Mouse (Mus musculus): ENCODE data around the gene Olfr1057.
"Not testable (repeated sequence)": the region's sequence is repeated elsewhere in the genome, so short reads cannot be mapped to it uniquely, and the experiment has no call there.

Olfr1057 gene

GRCm38 (mm10) chr2:86378293-86378692 is at the start of gene Olfr1057:
Olfr1057 (minus strand) TSS chr2:86378393.
- in situ Hi-C loops (cut with MboI; ENCODE audit: unreplicated experiment in 2 of 2), result no loop called here

- in situ Hi-C loops (cut with MboI; ENCODE audit: unreplicated experiment in 2 of 2), result not testable (repeated sequence)
These were observed 48.5 kb upstream of the Olfr1057 start, which contains the start of gene Olfr1062 for GRCm38 (mm10) chr2:86426649-86427048. Olfr1062 (minus strand) TSS chr2:86426749.

- in situ Hi-C loops (cut with MboI; ENCODE audit: unreplicated experiment in 2 of 2), result no loop called here
These were observed 35.8 kb upstream of the Olfr1057 start, which contains the start of gene Olfr1061 for GRCm38 (mm10) chr2:86413950-86414349. Olfr1061 (minus strand) TSS chr2:86414050.

- in situ Hi-C loops (cut with MboI; ENCODE audit: unreplicated experiment in 2 of 2), result no loop called here
These were observed 16.9 kb upstream of the Olfr1057 start for GRCm38 (mm10) chr2:86395114-86395513.

GRCm38 (mm10) chr2:86388461-86388860 is 10.3 kb upstream of the Olfr1057 start, which contains the start of gene Olfr1058:
Olfr1058 (minus strand) TSS chr2:86388561.
- in situ Hi-C loops (cut with MboI; ENCODE audit: unreplicated experiment in 2 of 2), result not testable (repeated sequence)

GRCm38 (mm10) chr2:86366342-86366741 is 11.9 kb downstream of the Olfr1057 start:
- in situ Hi-C loops (cut with MboI; ENCODE audit: unreplicated experiment in 2 of 2), result not testable (repeated sequence)

GRCm38 (mm10) chr2:86362369-86362768 is 15.8 kb downstream of the Olfr1057 start, which contains the start of gene Olfr1056:
Olfr1056 (minus strand) TSS chr2:86362469.
- in situ Hi-C loops (cut with MboI; ENCODE audit: unreplicated experiment in 2 of 2), result no loop called here

- in situ Hi-C loops (cut with MboI; ENCODE audit: unreplicated experiment in 2 of 2), result not testable (repeated sequence)
These were observed 26.4 kb downstream of the Olfr1057 start for GRCm38 (mm10) chr2:86351751-86352150.

GRCm38 (mm10) chr2:86350184-86350583 is 28.0 kb downstream of the Olfr1057 start, which contains the start of gene Olfr1055:
Olfr1055 (minus strand) TSS chr2:86350284.
- in situ Hi-C loops (cut with MboI; ENCODE audit: unreplicated experiment in 2 of 2), result no loop called here

- in situ Hi-C loops (cut with MboI; ENCODE audit: unreplicated experiment in 2 of 2), result no loop called here
These were observed 42.9 kb downstream of the Olfr1057 start, which contains the start of gene Olfr1054 for GRCm38 (mm10) chr2:86335333-86335732. Olfr1054 (minus strand) TSS chr2:86335433.

Measured in v-Abl transformed pro-B cells (cell line).